Mouse (Mus musculus): ENCODE measurements around the gene Zfp655.

DNA sequence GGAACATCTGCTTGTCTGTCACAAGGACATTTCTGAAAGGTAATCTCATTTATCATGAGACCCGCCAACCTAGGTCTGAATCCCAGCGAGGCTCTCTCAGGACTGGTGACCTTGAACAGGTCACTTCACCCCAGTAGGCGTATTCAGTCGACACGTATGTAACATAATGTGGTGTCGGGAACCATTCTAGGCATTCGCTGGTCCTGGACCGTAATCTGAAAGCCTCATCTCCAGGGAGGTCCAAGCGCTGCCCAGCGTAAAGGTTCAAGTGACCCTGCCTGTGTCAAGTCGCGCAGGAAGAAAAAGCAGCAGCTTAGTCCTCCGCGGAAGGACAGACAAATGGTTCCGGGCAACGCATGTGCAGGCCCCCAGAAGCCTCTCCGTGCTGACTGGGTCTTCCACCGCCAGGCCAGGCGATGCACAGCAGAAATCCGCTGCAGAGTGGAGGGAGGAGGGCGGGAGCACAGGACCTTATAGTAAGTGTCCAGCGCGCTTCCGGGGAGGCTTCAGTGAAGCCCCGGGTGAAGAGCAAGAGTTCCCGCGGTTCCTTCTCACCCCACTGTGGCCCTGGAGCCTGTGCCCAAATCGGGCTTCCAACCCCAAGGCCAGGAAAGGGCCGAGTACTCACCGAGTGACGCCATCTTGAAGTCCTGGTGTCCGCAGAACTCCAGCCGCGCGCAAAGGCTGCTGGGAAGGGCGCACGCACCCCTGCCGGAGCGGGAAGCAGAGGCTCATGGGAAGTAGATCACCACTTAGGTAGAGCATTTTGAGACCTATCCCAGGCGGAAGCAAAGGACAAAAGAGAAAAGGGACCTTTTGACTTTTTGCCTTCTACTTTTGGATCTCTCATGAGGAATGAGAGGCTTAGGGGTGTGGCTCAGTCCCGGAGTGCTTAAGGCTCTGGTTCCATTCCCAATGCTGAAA lies 40.4 kb upstream of the Zfp655 start:
- no peak for TF ChIP-seq FLI1 (IDR thresholded peaks at IDR 0.05; ENCODE audit: low read length)
- TF ChIP-seq GATA1 (IDR thresholded peaks at IDR 0.05; ENCODE audit: borderline replicate concordance, low read length): no peak

Data from megakaryocyte, embryonic 14.5 days (primary cell).